Mouse (Mus musculus) olfactory bulb, adult 2 months (tissue): ENCODE results near the gene Angptl2.

Experiments
- CTCF ChIP-seq: fragments of 200-500 bp; IDR thresholded peaks from 2 replicates; pipeline ENCODE4 v1.5.1; 2012; ENCODE audit warnings: low read depth, mild to moderate bottlenecking, low read length, moderate library complexity; ENCODE audit not compliant: insufficient read depth
- POLR2A ChIP-seq: fragments of 200-500 bp; IDR thresholded peaks from 2 replicates; pipeline ENCODE4 v1.6.1; 2012; ENCODE audit warnings: mild to moderate bottlenecking, low read depth, low read length, moderate library complexity; ENCODE audit not compliant: insufficient read depth

GRCm38 (mm10) chr2:33270569-33270968 is 54.7 kb downstream of the Angptl2 start:
- TF ChIP-seq CTCF (no peak), POLR2A (no peak)
